Mouse (Mus musculus) adrenal gland, adult 2 months (tissue): ENCODE measurements at regions not wholly inside any gene's neighbourhood (a gene's known extent, or its start where the extent isn't known, plus 50 kb on each side); places are given as distances from the start of the nearest gene placed in this dataset.

Experiments
- DNase-seq: peaks from one replicate; pipeline ENCODE4 v3.0.0; 2021

- DNase-seq, result no peak
These were observed 134.6 kb downstream of the Sh2d4b start for GRCm38 (mm10) chr14:40758441-40758840.

GRCm38 (mm10) chr14:40740541-40740940 is 152.5 kb downstream of the Sh2d4b start:
- no peak for DNase-seq

GRCm38 (mm10) chr14:40731861-40732260 is 161.2 kb downstream of the Sh2d4b start:
- peak; percentile 24 for DNase-seq

DNA sequence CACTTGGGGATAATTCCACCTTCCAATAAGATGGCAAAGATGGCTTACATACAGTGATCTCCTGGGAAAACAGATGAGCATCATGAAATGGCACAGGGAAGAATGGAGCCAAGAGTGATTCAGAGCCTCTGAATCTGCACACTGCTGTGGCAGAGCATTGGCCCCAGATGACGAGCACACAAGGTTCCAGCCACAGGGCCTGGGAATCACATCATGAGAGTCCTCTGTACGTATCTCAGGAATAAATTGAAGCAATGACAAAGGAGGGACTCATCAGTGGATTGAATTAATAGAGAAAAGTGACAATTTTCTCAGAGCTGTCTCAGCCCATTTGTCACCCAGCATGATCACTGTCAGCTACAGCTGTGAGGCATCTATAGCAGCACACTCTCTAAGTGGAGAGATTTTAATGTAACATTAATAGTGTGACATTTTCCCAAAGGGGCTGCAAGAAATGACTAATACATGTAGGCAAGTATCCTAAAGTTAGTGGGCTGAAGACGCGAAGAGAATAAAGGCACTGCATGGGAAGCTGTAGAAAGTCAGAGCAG is 184.0 kb downstream of the Sh2d4b start:
- no peak for DNase-seq

GRCm38 (mm10) chr14:40707419-40707818 is 185.6 kb downstream of the Sh2d4b start:
- no peak for DNase-seq

- DNase-seq, result no peak
These were observed 189.6 kb downstream of the Sh2d4b start for GRCm38 (mm10) chr14:40703451-40703850.

DNA sequence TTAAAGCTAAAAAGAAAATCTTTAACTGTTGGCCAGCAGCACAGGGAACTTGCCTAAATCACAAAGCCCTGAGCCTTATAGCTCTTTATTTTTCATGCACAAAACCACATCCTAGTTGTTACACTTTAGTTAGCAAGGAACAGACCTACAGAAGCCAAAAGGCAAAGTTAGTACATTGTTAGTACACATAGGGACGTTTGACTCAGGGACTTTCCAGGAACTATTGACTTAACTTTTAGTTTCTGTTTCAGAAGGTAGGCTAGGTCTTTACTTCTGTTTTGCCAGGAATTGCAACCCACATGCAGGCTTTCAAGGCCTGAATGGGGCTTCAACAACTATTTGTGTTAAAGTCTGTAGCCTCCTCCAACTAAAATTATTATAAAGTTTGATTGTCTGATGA is 211.4 kb downstream of the Sh2d4b start:
- DNase-seq, result no peak

- no peak for DNase-seq
These were observed 239.5 kb downstream of the Sh2d4b start for GRCm38 (mm10) chr14:40653558-40653957.
